Mouse (Mus musculus) neural tube, embryonic 13.5 days (tissue): Measurements from ENCODE around the gene Lcn4. TPM values are rescaled to one million over a fixed set of nuclear protein-coding genes. Genes with fewer than 3 reads are reported as not detected.
"Not testable (repeated sequence)": the region's sequence is repeated elsewhere in the genome, so short reads cannot be mapped to it uniquely, and the experiment has no call there.

ENCODE experiments used
- ATAC-seq: fragments of 200-750 bp; cut with Nextera tagmentation; 2 replicates; pipeline ENCODE4 v1.8.0; 2017; ENCODE audit warnings: low read depth, mild to moderate bottlenecking, moderate TSS enrichment, moderate library complexity
- H3K27ac ChIP-seq: fragments of 300-500 bp; sonication (generic); replicated peaks from 2 replicates; pipeline ENCODE4 v1.5.1; 2015; ENCODE audit warnings: moderate library complexity, mild to moderate bottlenecking, inconsistent platforms
- H3K27me3 ChIP-seq: fragments of 300-500 bp; sonication (generic); 2 replicates; pipeline ENCODE4 v1.6.1; 2015; ENCODE audit warnings: mild to moderate bottlenecking, inconsistent platforms
- H3K36me3 ChIP-seq: fragments of 300-500 bp; sonication (generic); 2 replicates; pipeline ENCODE4 v1.6.1; 2015; ENCODE audit warnings: mild to moderate bottlenecking, inconsistent platforms
- H3K4me1 ChIP-seq: fragments of 300-500 bp; sonication (generic); replicated peaks from 2 replicates; pipeline ENCODE4 v1.6.1; 2015; ENCODE audit warnings: inconsistent platforms
- H3K4me2 ChIP-seq: fragments of 300-500 bp; sonication (generic); 2 replicates; pipeline ENCODE4 v1.6.1; 2015; ENCODE audit warnings: inconsistent platforms, mild to moderate bottlenecking, moderate library complexity
- H3K4me3 ChIP-seq: fragments of 300-500 bp; sonication (generic); 2 replicates; pipeline ENCODE4 v1.5.1; 2015; ENCODE audit warnings: mild to moderate bottlenecking, inconsistent platforms
- H3K9ac ChIP-seq: fragments of 300-500 bp; sonication (generic); 2 replicates; pipeline ENCODE4 v1.6.1; 2015; ENCODE audit warnings: moderate library complexity, mild to moderate bottlenecking, inconsistent platforms
- H3K9me3 ChIP-seq: fragments of 300-500 bp; sonication (generic); 2 replicates; pipeline ENCODE4 v1.6.1; 2016; ENCODE audit warnings: inconsistent platforms
- WGBS: fragments of 180-500 bp; shearing (Covaris S2); methylation state at CpG from one replicate; pipeline ENCODE4 v1.1.7; 2015; 5-methylcytosine and 5-hydroxymethylcytosine counted together
- polyA plus RNA-seq: library from polyadenylated mRNA; unstranded; fragments of >200 nt; fragmentation: Nextera tagmentation; extraction: Ambion mirVana; gene quantifications from 2 replicates; pipeline ENCODE4 v1.2.1, GENCODE M21; 2015

The Lcn4 gene
- polyA plus RNA-seq = not detected in 2 replicates

- H3K27ac ChIP-seq = no peak within 1 kb of the TSS
- 97% methylated on average over 3 of the region's 3 CpGs for WGBS
- H3K36me3 ChIP-seq = no peaks in the 10 kb centered on the region
- no peak for ATAC-seq
- H3K4me3 ChIP-seq = no peak within 1 kb of the TSS
- H3K4me1 ChIP-seq = no peaks in the 10 kb centered on the region
- H3K9ac ChIP-seq = no peak within 1 kb of the TSS
- H3K9me3 ChIP-seq = no peaks in the 10 kb centered on the region
- H3K4me2 ChIP-seq = no peak within 1 kb of the TSS
- H3K27me3 ChIP-seq = no peaks in the 10 kb centered on the region
Observed at GRCm38 (mm10) chr2:26671182-26671581, at the start of gene Lcn4. Lcn4 (minus strand) TSS chr2:26671282.

- no peaks in the 10 kb centered on the region for H3K4me1 ChIP-seq
- no peaks in the 10 kb centered on the region for H3K36me3 ChIP-seq
Observed at GRCm38 (mm10) chr2:26686171-26686675, 15.1 kb upstream of the Lcn4 start.

GRCm38 (mm10) chr2:26668746-26669145 is 2.3 kb downstream of the Lcn4 start:
- Histone ChIP-seq H3K36me3 (no peaks in the 10 kb centered on the region), H3K4me3 (no peak overlapping the region), H3K4me1 (no peaks in the 10 kb centered on the region), H3K9me3 (no peaks in the 10 kb centered on the region), H3K27ac (no peak overlapping the region), H3K9ac (no peak overlapping the region), H3K27me3 (no peaks in the 10 kb centered on the region), H3K4me2 (no peak overlapping the region)
- ATAC-seq = no peak

More at GRCm38 (mm10) chr2:26686171-26686675, 15.1 kb upstream of the Lcn4 start:
- no peak overlapping the region for H3K9ac ChIP-seq
- H3K9me3 ChIP-seq = no peaks in the 10 kb centered on the region
- H3K4me3 ChIP-seq = no peak overlapping the region
- ATAC-seq = no peak
- WGBS = 90% methylated on average over 1 of the region's 1 CpGs
- no peaks in the 10 kb centered on the region for H3K27me3 ChIP-seq
- no peak overlapping the region for H3K4me2 ChIP-seq
- no peak overlapping the region for H3K27ac ChIP-seq

- not testable (repeated sequence) for H3K4me1 ChIP-seq, H3K9me3 ChIP-seq, H3K9ac ChIP-seq, H3K4me3 ChIP-seq, H3K36me3 ChIP-seq, H3K27ac ChIP-seq, H3K27me3 ChIP-seq, H3K4me2 ChIP-seq, ATAC-seq
- WGBS = 79% methylated on average over 1 of the region's 1 CpGs
Observed at GRCm38 (mm10) chr2:26663551-26663950, 7.5 kb downstream of the Lcn4 start.

GRCm38 (mm10) chr2:26663112-26663511 is 8.0 kb downstream of the Lcn4 start:
- no peaks in the 10 kb centered on the region for H3K9me3 ChIP-seq
- ATAC-seq = 0 out of 2 replicates have a peak, but pooled peaks have one; percentile 15
- H3K36me3 ChIP-seq = no peaks in the 10 kb centered on the region
- peaks cover 9% of the 10 kb centered on the region; the same call in 1 of the 2 replicates for H3K4me1 ChIP-seq
- H3K4me3 ChIP-seq = no peak overlapping the region
- WGBS = 84% methylated on average over 10 of the region's 10 CpGs
- H3K27ac ChIP-seq = no peak overlapping the region
- no peak overlapping the region for H3K9ac ChIP-seq
- H3K4me2 ChIP-seq = no peak overlapping the region
- no peaks in the 10 kb centered on the region for H3K27me3 ChIP-seq

- H3K36me3 ChIP-seq = no peaks in the 10 kb centered on the region
- no peak overlapping the region for H3K27ac ChIP-seq
- H3K4me1 ChIP-seq = peaks cover 9% of the 10 kb centered on the region; the same call in 1 of the 2 replicates
- 0 out of 2 replicates have a peak overlapping the region, but pooled peaks have one; percentile 60 for H3K4me2 ChIP-seq
- ATAC-seq = no peak; the same call in 1 of the 2 replicates
- no peak overlapping the region for H3K9ac ChIP-seq
- 81% methylated on average over 13 of the region's 13 CpGs for WGBS
- no peaks in the 10 kb centered on the region for H3K27me3 ChIP-seq
- H3K4me3 ChIP-seq = no peak overlapping the region
- no peaks in the 10 kb centered on the region for H3K9me3 ChIP-seq
Observed at GRCm38 (mm10) chr2:26662509-26662882, 8.6 kb downstream of the Lcn4 start.

GRCm38 (mm10) chr2:26661768-26662508 is 9.1 kb downstream of the Lcn4 start:
- peak; percentile 43; the same call in 1 of the 2 replicates for ATAC-seq
- Histone ChIP-seq H3K4me3 (peak overlapping the region; percentile 33), H3K4me1 (peaks cover 9% of the 10 kb centered on the region; the same call in 1 of the 2 replicates), H3K4me2 (peak overlapping the region; percentile 60), H3K9me3 (no peaks in the 10 kb centered on the region), H3K27me3 (no peaks in the 10 kb centered on the region), H3K9ac (peak overlapping the region; percentile 70), H3K27ac (no peak overlapping the region), H3K36me3 (no peaks in the 10 kb centered on the region)
- WGBS = 45% methylated on average over 29 of the region's 29 CpGs

GRCm38 (mm10) chr2:26661143-26661752 is 9.8 kb downstream of the Lcn4 start:
- Histone ChIP-seq H3K4me1 (peaks cover 9% of the 10 kb centered on the region; the same call in 1 of the 2 replicates), H3K27ac (no peak overlapping the region), H3K9ac (peak overlapping the region; percentile 70), H3K36me3 (no peaks in the 10 kb centered on the region), H3K4me3 (peak overlapping the region; percentile 33), H3K9me3 (no peaks in the 10 kb centered on the region), H3K27me3 (no peaks in the 10 kb centered on the region), H3K4me2 (peak overlapping the region; percentile 60)
- ATAC-seq = peak; percentile 47
- WGBS = 6% methylated on average over 6 of the region's 20 CpGs

- WGBS = 91% methylated on average over 2 of the region's 2 CpGs
- Histone ChIP-seq H3K4me2 (no peak overlapping the region), H3K9ac (no peak overlapping the region), H3K36me3 (no peaks in the 10 kb centered on the region), H3K4me1 (peaks cover 9% of the 10 kb centered on the region; the same call in 1 of the 2 replicates), H3K9me3 (no peaks in the 10 kb centered on the region), H3K27me3 (no peaks in the 10 kb centered on the region), H3K27ac (no peak overlapping the region), H3K4me3 (no peak overlapping the region)
- ATAC-seq = no peak
Observed at GRCm38 (mm10) chr2:26657426-26657825, 13.7 kb downstream of the Lcn4 start.

GRCm38 (mm10) chr2:26654687-26655086 is 16.4 kb downstream of the Lcn4 start:
- no peaks in the 10 kb centered on the region for H3K9me3 ChIP-seq
- no peak overlapping the region for H3K4me2 ChIP-seq
- no peak overlapping the region for H3K4me3 ChIP-seq
- H3K9ac ChIP-seq = no peak overlapping the region
- 24% methylated on average over 1 of the region's 1 CpGs for WGBS
- no peak for ATAC-seq
- no peak overlapping the region for H3K27ac ChIP-seq
- H3K36me3 ChIP-seq = no peaks in the 10 kb centered on the region
- no peaks in the 10 kb centered on the region for H3K27me3 ChIP-seq
- no peaks in the 10 kb centered on the region for H3K4me1 ChIP-seq

- Histone ChIP-seq H3K27me3 (no peaks in the 10 kb centered on the region), H3K9ac (no peak overlapping the region), H3K4me2 (no peak overlapping the region), H3K4me1 (no peaks in the 10 kb centered on the region), H3K9me3 (no peaks in the 10 kb centered on the region), H3K36me3 (no peaks in the 10 kb centered on the region), H3K4me3 (no peak overlapping the region), H3K27ac (no peak overlapping the region)
- 26% methylated on average over 3 of the region's 3 CpGs for WGBS
- peak; percentile 97 for ATAC-seq
Observed at GRCm38 (mm10) chr2:26646643-26647293, 24.3 kb downstream of the Lcn4 start.

- Histone ChIP-seq H3K36me3 (no peaks in the 10 kb centered on the region), H3K27ac (no peak overlapping the region), H3K4me3 (no peak overlapping the region), H3K9me3 (no peaks in the 10 kb centered on the region), H3K4me2 (no peak overlapping the region), H3K27me3 (no peaks in the 10 kb centered on the region), H3K4me1 (peaks cover 8% of the 10 kb centered on the region), H3K9ac (no peak overlapping the region)
- no peak for ATAC-seq
- WGBS = 48% methylated on average over 2 of the region's 2 CpGs
Observed at GRCm38 (mm10) chr2:26643942-26644341, 27.1 kb downstream of the Lcn4 start.
